Mouse (Mus musculus) leukemia stem cell, adult 10-12 weeks (primary cell): ENCODE results near the gene Olfr1348. TPM values are rescaled to one million over a fixed set of nuclear protein-coding genes. Genes with fewer than 3 reads are reported as not detected.

Experiments
- polyA plus RNA-seq: library from polyadenylated mRNA; stranded (reverse); fragments of >175 nt; gene quantifications from 2 replicates; pipeline ENCODE4 v1.2.3, GENCODE M21; 2012; ENCODE audit warnings: low replicate concordance

Olfr1348 gene
- polyA plus RNA-seq: not detected in 2 replicates

DNA sequence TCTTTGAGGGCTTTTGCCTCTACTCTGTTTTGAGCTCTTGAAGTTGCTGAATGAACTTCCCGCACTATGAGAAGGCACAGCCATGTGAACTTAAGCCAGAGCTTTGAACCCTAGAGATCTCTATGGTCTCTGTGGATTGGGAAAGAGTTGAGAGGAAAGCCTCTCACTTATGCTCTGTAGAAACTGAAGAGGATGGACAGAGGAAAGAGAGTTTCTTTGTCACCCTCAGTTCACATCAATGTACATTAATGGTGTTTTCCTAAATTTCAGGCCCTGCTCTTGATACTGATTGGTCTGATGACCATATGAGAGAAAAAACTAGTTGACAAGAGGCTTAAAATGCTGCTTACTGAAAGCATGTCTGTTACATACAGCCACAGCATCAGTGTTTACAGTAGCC is at the start of gene Olfr1348:
Olfr1348 (minus strand) TSS at position 101 of the 400 bp plus-strand sequence.

DNA sequence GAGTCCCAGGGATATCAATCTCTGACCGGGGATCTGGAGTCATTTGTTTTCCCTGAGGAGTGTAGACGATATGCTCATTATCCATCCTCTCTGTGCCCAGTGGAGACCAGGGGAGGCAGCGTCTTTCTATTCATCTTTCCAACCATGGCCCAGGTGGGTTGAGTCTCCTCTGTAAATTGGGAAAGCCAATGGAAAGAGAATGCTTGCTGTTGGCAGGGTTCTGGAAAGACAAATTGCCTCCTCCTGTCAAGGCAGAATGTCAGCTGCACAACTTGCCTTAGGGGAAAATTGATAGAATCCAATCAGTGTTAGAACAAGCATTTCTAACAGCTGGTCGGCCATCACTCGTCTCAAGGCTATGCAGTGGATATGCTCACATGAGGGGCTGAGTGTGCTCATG is 14.3 kb upstream of the Olfr1348 start, which contains the start of gene Olfr1349:
Olfr1349 (minus strand) TSS at position 101 of the 400 bp plus-strand sequence.

DNA sequence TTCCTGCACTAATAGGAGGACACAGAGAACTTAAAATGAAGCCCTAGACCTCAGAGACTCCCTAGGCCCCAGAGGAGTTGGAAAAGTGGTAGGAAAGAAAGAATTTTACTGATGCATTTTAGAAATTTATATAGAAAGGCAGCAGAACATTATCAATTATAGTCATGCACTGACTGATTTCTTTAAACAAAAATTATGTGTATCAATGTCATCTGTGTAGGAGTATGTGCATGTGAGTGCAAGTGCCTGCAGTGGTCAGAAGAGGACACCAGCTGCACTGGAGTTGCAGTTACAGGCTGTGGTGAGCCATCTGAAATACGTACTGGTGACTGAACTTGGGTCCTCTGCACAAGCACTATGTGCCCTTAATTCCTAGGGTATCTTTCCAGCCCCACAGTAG is 8.9 kb downstream of the Olfr1348 start, which contains the start of gene Olfr1347:
Olfr1347 (minus strand) TSS at position 101 of the 400 bp plus-strand sequence.

DNA sequence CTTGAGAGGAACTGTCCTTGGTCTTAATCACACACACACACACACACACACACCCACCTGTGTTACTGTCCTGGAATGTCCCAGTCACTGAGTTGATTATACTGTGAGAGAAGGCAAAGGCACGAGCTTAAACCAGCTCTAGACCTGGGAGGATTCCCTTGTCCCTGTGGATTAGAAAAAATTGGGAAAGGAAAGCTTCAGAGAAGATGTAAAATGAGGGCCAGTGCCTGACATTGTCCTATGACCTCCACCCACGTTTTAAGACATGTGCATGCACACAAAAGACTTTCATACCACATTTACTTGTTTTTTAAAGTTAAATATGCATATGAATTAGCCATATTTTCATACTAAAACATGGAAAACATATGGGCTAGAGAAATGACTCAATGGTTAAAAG is 21.7 kb downstream of the Olfr1348 start, which contains the start of gene Olfr5:
Olfr5 (minus strand) TSS at position 101 of the 400 bp plus-strand sequence.

DNA sequence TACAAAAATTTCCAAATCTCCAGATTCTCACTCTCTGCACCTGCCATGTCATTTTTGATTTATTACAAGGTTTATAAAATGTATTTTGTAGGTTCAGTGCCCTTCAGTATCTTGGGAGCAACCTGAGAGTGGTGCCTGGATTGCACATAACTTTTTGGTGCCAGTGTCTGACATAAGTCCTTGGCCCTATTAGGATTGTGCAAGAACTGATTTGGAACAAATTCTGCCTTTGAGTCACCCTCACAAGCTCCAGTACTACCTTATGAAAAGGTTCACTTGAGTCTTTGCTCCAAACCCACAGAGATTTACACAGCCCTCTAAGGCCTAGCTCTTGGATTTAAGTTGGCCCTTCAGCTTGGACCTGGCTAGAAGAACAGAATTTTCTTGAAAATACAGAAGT is 41.6 kb downstream of the Olfr1348 start, which contains the start of gene Olfr1346:
Olfr1346 (plus strand) TSS at position 151 of the 400 bp plus-strand sequence.

DNA sequence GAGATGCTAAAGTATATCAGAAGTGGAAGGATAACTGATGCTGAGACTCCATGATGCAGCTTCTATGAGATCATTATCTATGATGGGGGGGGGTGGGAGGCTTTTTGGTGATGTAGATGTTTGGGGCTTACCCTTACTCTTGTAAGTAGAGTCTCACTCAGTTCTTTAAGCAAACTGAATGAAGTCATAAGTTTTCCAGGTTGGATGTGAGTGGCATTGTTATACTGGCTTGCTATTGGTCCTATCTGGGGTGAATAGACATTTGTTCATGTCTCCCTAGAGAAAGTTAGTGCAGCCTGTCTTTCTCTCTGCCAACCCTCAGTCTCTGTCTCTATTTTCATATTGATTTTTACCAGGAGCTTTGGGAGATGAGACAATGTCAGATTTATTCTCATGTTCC is 52.7 kb downstream of the Olfr1348 start, which contains the start of gene Olfr1336:
Olfr1336 (plus strand) TSS at position 301 of the 400 bp plus-strand sequence.

Other genes with a start within 250 kb of the Olfr1348 start
- 0.45 and 0.68 TPM in 2 replicates for gene Zfp667, start 222.2 kb downstream of the Olfr1348 start, polyA plus RNA-seq
- 0.68 and 3.8 TPM in 2 replicates for gene Zfp583, start 177.5 kb downstream of the Olfr1348 start, polyA plus RNA-seq
- not detected in 2 replicates for gene Gm3854, start 165.0 kb downstream of the Olfr1348 start, polyA plus RNA-seq
- gene Zfp78, start 145.5 kb downstream of the Olfr1348 start, polyA plus RNA-seq: 0.30 TPM in 1 of 2 replicates, not detected in the other
- 0.40 and 0.44 TPM in 2 replicates for gene Zfp28, start 125.5 kb downstream of the Olfr1348 start, polyA plus RNA-seq
- not detected in 2 replicates for gene Smim17, start 110.0 kb downstream of the Olfr1348 start, polyA plus RNA-seq
- gene Gm20715, start 98.5 kb downstream of the Olfr1348 start, polyA plus RNA-seq: not detected in 2 replicates
- 0.17 TPM in 1 of 2 replicates, not detected in the other for gene Olfr1344, start 70.1 kb downstream of the Olfr1348 start, polyA plus RNA-seq
- not detected in 2 replicates for gene Olfr1336, start 52.6 kb downstream of the Olfr1348 start, polyA plus RNA-seq
- gene Olfr1346, start 41.6 kb downstream of the Olfr1348 start, polyA plus RNA-seq: 0.06 TPM in 1 of 2 replicates, not detected in the other
- not detected in 2 replicates for gene Olfr5, start 21.8 kb downstream of the Olfr1348 start, polyA plus RNA-seq
- not detected in 2 replicates for gene Olfr1347, start 9.0 kb downstream of the Olfr1348 start, polyA plus RNA-seq
- gene Olfr1349, start 14.2 kb upstream of the Olfr1348 start, polyA plus RNA-seq: 0.14 and 0.42 TPM in 2 replicates
- not detected in 2 replicates for gene Olfr1350, start 56.1 kb upstream of the Olfr1348 start, polyA plus RNA-seq
- gene Zim1, start 187.7 kb upstream of the Olfr1348 start, polyA plus RNA-seq: not detected in 2 replicates
- not detected in 2 replicates for gene Peg3, start 221.7 kb upstream of the Olfr1348 start, polyA plus RNA-seq
- gene Usp29, start 221.8 kb upstream of the Olfr1348 start, polyA plus RNA-seq: not detected in 2 replicates